Mouse (Mus musculus) lung, adult 2 months (tissue): ENCODE measurements at regions not wholly inside any gene's neighbourhood (a gene's known extent, or its start where the extent isn't known, plus 50 kb on each side); places are given as distances from the start of the nearest gene placed in this dataset.

Experiments used
- DNase-seq: peaks from one replicate; pipeline ENCODE4 v3.0.0; 2022
- H3K4me1 ChIP-seq: fragments of 200-500 bp; 2 replicates; pipeline ENCODE4 v1.6.1; 2011; ENCODE audit warnings: low read length; ENCODE audit not compliant: control insufficient read depth, insufficient read depth
- H3K4me3 ChIP-seq: fragments of 200-500 bp; replicated peaks from 2 replicates; pipeline ENCODE3; 2011; ENCODE audit warnings: low read depth, mild to moderate bottlenecking, control low read depth, low read length; ENCODE audit errors: extremely low read depth
- CTCF ChIP-seq: fragments of 200-500 bp; IDR thresholded peaks from 2 replicates; pipeline ENCODE4 v1.5.1; 2011; ENCODE audit warnings: mild to moderate bottlenecking, low read length, control low read depth; ENCODE audit not compliant: insufficient read depth
- POLR2A ChIP-seq: fragments of 200-500 bp; IDR thresholded peaks from 2 replicates; pipeline ENCODE4 v1.6.1; 2011; ENCODE audit warnings: low read depth, mild to moderate bottlenecking, control low read depth, low read length, borderline replicate concordance; ENCODE audit errors: extremely low read depth
- WGBS: fragments of 180-500 bp; shearing (Covaris S2); methylation state at CpG from one replicate; pipeline ENCODE4 v1.1.7; 2018; 5-methylcytosine and 5-hydroxymethylcytosine counted together

DNA sequence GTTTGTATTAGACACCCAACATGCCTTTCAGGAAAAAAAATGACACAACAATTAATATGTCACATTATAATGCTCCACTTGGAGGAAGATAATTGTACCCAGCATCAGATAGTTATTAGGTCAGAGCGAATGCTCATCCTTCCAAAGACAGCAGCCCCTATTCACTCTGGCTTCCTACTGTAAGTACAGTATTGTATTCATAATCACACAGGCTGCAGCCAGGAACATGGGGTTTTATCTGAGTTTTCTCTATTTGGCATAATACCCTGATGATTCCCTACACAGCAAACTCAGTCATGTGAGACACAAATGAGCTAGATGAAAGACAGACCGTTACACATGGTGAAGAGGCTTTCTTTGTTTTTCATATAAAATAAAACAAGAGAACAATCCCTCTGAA is 430.5 kb upstream of the Klf12 start:
- no peak for DNase-seq
- 85% methylated on average over 2 of the region's 2 CpGs for WGBS
- no peak overlapping the region for H3K4me3 ChIP-seq
- no peaks in the 10 kb centered on the region for H3K4me1 ChIP-seq
- TF ChIP-seq CTCF: no peak
- TF ChIP-seq POLR2A: no peak

- TF ChIP-seq POLR2A (no peak), CTCF (no peak)
- no peaks in the 10 kb centered on the region for H3K4me1 ChIP-seq
- no peak for DNase-seq
- H3K4me3 ChIP-seq: no peak overlapping the region
- 88% methylated on average over 4 of the region's 4 CpGs for whole genome bisulfite sequencing
Measured at GRCm38 (mm10) chr14:100713999-100714471, 429.6 kb upstream of the Klf12 start.

GRCm38 (mm10) chr14:100713592-100713991 is 429.1 kb upstream of the Klf12 start:
- Histone ChIP-seq H3K4me1 (no peaks in the 10 kb centered on the region), H3K4me3 (no peak overlapping the region)
- WGBS: 94% methylated on average over 6 of the region's 6 CpGs
- TF ChIP-seq POLR2A: no peak
- TF ChIP-seq CTCF: no peak
- DNase-seq: no peak

GRCm38 (mm10) chr14:100665361-100665955 is 381.0 kb upstream of the Klf12 start:
- no peak overlapping the region for H3K4me3 ChIP-seq
- 73% methylated on average over 9 of the region's 9 CpGs for WGBS
- no peak for DNase-seq
- H3K4me1 ChIP-seq: no peaks in the 10 kb centered on the region
- no peak for TF ChIP-seq POLR2A
- no peak for TF ChIP-seq CTCF

DNA sequence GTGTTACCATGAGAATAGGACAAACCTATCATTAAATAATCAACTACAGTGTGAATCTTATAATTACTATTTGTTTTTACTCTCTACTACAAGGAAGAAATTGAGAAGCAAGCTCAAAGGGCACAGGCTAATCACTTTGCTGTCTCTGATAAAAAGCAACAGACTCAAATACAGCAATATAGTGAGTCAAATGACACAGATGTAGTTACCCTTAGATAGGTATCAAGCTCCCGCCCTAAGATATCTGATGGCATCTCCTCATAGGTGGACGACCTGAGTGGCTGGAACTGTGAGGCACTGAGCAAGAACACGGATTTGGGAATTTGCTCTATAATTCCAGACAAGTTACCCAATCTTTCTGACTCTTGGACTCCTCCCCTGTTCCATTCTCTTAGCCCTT is 379.7 kb upstream of the Klf12 start:
- TF ChIP-seq CTCF (no peak), POLR2A (no peak)
- 75% methylated on average over 3 of the region's 3 CpGs for WGBS

DNA sequence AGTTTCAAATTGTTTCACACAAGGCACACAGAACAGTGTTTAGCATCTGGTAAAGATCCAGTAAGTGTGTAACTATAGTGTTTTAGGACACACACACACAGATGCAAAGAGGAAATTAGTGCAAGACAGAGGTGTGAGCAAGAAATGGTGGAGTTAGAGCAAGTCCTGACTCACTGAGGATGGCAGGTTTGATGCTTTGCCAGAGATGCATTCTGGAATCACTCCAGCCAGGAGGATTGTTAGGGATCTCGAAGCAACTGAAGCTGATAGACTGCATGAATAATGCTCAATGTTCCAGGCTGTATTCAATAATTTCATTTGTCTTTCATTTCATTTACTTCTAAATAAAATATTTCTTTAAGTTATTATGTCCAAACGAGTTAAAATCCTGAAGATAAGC is 357.6 kb upstream of the Klf12 start:
- TF ChIP-seq CTCF (no peak), POLR2A (no peak)
- Histone ChIP-seq H3K4me3 (no peak overlapping the region), H3K4me1 (no peaks in the 10 kb centered on the region)
- no peak for DNase-seq
- WGBS: 49% methylated on average over 2 of the region's 2 CpGs

More for the DNA sequence above, 379.7 kb upstream of the Klf12 start:
- Histone ChIP-seq H3K4me1 (no peaks in the 10 kb centered on the region), H3K4me3 (no peak overlapping the region)
- DNase-seq: no peak

DNA sequence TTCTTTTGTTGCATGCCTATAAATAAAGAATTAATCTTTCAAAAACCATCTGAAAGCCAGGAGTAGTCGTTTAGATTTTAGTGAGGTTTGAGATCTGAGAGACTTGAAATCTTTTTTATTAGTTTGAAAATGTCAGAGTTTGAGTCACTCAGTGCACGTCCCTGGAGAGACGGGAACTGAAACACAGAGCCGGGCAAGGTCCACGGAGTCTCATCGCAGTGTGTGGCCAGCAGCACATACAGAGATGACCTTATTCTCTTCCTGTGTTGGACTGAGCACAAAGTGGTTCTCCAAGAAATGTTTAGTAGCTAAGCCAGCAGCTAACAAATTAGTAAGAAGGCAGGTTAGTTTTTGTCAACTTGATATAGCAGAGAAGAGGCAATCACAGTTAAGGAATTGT is 350.0 kb upstream of the Klf12 start:
- no peak for TF ChIP-seq POLR2A
- no peak for TF ChIP-seq CTCF

GRCm38 (mm10) chr14:100631676-100632075 is 347.2 kb upstream of the Klf12 start:
- Histone ChIP-seq H3K4me1 (no peaks in the 10 kb centered on the region), H3K4me3 (no peak overlapping the region)
- no peak for DNase-seq
- TF ChIP-seq POLR2A (no peak), CTCF (no peak)
- WGBS: 63% methylated on average over 1 of the region's 1 CpGs

More for the DNA sequence above, 350.0 kb upstream of the Klf12 start:
- WGBS: 74% methylated on average over 6 of the region's 6 CpGs
- H3K4me3 ChIP-seq: no peak overlapping the region
- no peaks in the 10 kb centered on the region for H3K4me1 ChIP-seq
- DNase-seq: no peak

- TF ChIP-seq CTCF: no peak
- no peak for TF ChIP-seq POLR2A
- H3K4me3 ChIP-seq: no peak overlapping the region
- 65% methylated on average over 6 of the region's 6 CpGs for WGBS
- H3K4me1 ChIP-seq: no peaks in the 10 kb centered on the region
- no peak for DNase-seq
Measured at GRCm38 (mm10) chr14:100630197-100630596, 345.7 kb upstream of the Klf12 start.

DNA sequence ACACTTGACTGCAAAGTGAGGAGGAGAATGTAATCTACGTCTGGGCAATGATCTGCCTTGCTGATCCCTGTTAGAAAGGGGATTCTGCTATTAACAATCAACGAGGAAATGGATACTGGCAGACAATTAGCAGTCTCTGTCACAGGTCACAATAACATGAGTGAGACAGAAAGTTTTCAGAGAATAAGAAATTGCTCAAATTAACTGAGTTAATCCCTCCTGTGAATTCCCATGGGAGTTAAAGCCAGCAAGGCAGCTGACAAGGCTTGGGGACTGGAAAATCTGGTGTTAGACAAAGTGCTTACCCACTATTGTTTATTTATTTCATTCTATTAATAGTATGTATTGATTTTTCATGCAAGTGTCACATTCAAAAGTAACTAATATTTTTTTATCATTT is 343.0 kb upstream of the Klf12 start:
- no peak for TF ChIP-seq POLR2A
- TF ChIP-seq CTCF: no peak
- 62% methylated on average over 2 of the region's 2 CpGs for WGBS
- Histone ChIP-seq H3K4me1 (no peaks in the 10 kb centered on the region), H3K4me3 (no peak overlapping the region)
- no peak for DNase-seq
